Mouse (Mus musculus): ENCODE measurements at regions not wholly inside any gene's neighbourhood (a gene's known extent, or its start where the extent isn't known, plus 50 kb on each side); places are given as distances from the start of the nearest gene placed in this dataset.

- TF ChIP-seq POLR2A (IDR thresholded peaks at IDR 0.05; ENCODE audit: borderline replicate concordance, extremely low read depth, low read depth, low read length) (no peak), CTCF (IDR thresholded peaks at IDR 0.05; ENCODE audit: insufficient read depth, low read length) (no peak)
These were observed 943.8 kb downstream of the Slc4a3 start for GRCm38 (mm10) chr1:76489681-76490492.
